Mouse (Mus musculus): ENCODE results near the gene Iqgap2.

The Iqgap2 gene

GRCm38 (mm10) chr13:95828616-95829015, 63.1 kb downstream of the Iqgap2 start:
- no peak for DNase-seq (ENCODE audit: low spot score)

GRCm38 (mm10) chr13:95826178-95826577, 65.5 kb downstream of the Iqgap2 start:
- no peak for DNase-seq (ENCODE audit: low spot score)

DNA sequence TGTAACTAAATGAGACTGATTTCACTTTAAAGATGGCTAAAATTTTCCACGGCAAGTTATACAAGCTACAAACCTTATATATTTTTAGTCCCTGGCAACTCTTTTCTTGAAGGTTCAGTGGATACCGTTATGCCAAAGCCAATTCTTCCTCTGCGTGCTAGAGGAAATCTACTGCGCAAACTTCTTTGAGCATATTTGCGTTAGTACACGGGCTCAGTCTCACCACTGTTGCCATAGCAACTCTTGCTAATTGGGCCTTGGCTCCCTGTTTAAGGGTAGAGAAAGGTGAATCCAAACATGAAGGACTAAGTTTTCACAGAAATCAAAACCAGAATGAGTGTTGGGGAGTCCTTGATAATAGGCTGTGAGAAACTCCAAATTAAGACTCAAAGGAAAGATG, 68.8 kb downstream of the Iqgap2 start:
- DNase-seq (ENCODE audit: low spot score), result no peak

GRCm38 (mm10) chr13:95820071-95820470, 71.7 kb downstream of the Iqgap2 start:
- no peak for DNase-seq (ENCODE audit: low spot score)

DNA sequence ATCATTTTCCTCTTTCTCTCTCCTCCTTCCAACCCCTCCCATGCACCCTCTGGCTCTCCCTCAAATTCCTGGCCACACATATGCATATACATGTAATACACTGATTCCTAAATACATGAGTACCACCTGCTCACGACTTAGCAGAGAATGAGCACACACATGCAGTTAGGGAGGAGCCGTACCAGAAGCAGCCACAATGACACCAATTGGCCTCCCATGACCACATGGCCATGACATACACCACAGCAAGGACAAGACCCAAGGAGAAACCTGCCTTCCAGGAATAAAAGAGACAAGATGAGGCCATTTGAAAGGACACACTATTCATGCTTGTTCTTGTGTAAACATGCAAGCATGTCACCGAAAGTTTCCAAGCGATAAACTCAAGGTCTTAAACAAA, 72.8 kb downstream of the Iqgap2 start:
- no peak for DNase-seq (ENCODE audit: low spot score)

DNA sequence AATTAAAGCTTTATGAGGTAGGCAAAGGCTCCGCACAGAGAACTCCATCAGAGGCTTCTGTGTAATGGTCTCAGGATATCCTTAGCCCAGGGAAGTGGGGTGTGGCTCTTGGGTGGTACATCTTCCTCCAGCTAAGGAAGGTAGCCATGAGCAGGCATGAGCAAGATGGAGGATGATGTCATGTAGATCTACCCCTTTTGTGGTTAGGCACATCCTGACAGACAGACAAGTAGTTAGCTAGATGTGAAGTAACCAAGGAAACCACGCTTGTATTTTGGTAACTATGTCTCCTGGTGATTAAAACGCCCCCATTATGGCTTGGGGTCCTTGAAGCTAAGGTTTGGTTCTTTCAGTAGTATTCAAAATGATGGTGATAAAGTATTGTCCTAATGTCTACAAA, 78.1 kb downstream of the Iqgap2 start:
- no peak for DNase-seq (ENCODE audit: low spot score)

- peak; percentile 12 for DNase-seq (ENCODE audit: low spot score)
These were observed 80.9 kb downstream of the Iqgap2 start for GRCm38 (mm10) chr13:95810796-95811195.

DNA sequence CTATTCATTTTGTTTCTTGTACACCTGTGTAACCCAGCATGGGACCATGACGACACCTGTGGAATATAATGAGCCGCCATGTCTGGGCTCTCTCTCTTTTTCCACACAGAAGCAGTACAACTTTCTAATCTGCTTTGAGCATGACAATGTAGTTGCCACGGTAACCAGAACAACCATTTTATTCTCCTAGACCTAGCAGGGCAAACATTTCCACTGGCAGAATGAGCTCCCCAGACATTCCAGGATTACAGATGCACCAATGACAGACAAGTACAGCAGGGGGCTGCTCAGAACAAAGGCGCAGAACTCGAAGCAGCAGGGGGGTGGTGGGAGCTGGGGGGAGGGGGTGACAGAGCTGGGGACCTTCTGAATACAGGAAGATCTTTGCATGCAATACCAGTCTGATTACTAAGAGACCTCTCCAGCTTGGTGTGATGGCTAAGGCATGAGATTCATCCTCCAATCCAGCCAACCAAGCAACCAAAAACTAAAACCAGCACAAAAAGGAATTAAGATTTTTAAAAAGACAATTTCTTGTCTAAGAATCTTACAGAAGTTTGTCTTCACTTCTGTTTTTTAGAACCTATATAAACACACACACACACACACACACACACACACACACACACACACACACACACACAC, 84.5 kb downstream of the Iqgap2 start:
- no peak for DNase-seq (ENCODE audit: low spot score)

DNA sequence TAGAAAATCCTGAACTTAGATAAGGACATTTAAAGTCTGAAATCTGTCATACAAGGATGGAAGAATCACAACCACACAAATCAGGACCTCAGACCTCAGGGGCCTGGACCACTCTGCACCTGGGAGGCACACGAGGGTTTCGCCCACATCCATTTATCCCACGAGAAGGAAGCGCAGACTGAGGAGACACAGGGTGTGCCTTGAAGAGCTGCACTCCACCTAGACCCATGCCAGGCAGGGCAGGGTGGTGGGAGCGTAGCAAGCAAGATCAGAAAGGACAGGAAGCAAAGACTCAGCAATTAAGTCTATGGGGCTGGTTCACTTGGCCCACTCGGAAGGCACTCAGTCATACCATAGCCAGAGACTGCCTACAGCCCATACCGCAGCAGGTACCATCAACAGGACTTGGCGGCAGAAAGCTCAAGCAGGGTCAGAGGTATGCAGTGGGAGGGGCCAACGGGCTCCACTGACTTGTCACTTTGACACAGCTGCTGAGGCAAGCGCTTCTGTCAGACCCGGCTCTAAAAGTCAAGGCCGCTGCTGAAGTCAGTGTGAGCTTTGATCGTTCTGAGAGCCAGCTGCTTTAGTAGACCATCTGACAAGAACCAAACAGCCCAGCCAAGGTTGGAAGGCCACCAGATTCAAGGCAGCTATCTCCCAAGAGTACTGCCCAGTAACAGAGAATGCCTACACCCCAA, 86.1 kb downstream of the Iqgap2 start:
- peak; percentile 18 for DNase-seq (ENCODE audit: low spot score)

DNA sequence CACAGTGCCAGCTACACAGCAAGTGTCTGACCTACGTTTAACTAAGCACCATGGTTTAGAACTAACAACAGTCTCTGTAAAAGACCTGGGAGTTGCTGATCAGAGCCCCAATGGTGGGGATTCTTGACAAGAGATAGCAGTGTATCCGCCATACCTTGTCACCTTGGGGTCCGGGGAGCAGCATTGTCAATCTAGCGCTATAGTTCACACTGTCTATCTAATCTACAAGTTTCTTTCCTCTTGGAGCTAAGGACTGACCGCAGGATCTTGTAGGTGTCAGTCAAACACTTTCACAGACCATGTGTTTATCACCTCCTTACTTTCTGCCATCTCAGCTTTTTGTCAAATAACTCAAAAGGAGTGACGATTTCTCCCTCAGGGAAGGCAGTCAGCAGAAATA, 87.6 kb downstream of the Iqgap2 start:
- no peak for DNase-seq (ENCODE audit: low spot score)

GRCm38 (mm10) chr13:95800925-95801324, 90.8 kb downstream of the Iqgap2 start:
- no peak for DNase-seq (ENCODE audit: low spot score)

GRCm38 (mm10) chr13:95799322-95799721, 92.4 kb downstream of the Iqgap2 start:
- DNase-seq (ENCODE audit: low spot score), result no peak

GRCm38 (mm10) chr13:95798721-95799120, 93.0 kb downstream of the Iqgap2 start:
- no peak for DNase-seq (ENCODE audit: low spot score)

DNA sequence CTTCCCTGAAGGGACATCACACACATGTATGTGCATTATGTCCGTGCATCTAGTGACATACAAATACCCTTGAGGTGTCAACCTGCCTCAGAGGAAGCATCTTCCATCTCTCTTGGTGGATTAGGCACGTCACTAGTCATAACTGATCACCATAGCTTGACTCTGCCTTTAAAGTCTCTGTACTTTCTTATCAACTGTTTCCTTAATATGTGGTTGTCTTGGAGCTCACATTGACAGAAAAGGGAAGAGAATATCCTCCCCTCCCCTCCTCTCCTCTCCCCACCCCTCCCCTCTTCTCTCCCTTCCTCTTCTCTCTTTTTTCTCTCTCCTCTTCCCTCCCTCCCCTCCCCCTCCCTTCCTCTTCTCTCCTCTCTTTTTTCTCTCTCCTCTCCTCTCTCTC, 94.2 kb downstream of the Iqgap2 start:
- no peak for DNase-seq (ENCODE audit: low spot score)

DNA sequence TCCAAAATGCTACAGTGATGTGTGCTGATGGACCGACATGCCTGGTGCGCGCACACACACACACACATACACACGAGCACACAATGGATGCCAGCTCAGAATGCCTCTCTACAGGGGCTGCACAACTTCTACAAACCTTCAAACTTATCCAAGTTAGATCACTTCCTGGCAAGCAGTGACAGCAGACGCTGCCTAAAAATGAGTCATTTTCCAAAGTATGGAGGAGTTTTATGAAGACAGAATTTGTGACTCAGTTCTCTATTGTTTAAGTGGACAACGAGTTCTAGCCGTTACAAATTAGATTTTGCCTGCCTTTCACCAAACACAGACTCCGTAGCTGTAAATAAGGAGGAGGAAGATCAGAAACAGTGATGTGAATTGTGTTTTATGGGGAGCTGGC, 97.4 kb downstream of the Iqgap2 start:
- DNase-seq (ENCODE audit: low spot score), result no peak

DNA sequence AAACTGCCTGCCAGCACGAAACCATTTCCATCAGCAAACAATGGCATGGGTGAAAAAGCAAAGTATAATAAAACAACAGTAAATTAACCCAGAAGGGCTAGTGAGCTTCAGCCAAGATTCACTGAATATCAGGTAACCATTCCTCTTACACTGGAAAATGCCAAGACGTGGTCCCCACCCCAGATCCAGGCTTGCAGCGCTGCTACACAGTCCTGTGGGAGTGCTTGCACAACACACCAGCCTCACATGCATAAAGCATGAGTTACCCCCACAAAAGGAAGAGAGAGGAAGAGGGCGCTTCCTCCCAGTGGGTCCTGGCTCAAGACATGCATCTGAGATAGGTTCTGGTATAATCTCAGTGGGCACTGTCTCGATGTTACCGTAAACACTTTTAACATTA, 100.8 kb downstream of the Iqgap2 start:
- no peak for DNase-seq (ENCODE audit: low spot score)

DNA sequence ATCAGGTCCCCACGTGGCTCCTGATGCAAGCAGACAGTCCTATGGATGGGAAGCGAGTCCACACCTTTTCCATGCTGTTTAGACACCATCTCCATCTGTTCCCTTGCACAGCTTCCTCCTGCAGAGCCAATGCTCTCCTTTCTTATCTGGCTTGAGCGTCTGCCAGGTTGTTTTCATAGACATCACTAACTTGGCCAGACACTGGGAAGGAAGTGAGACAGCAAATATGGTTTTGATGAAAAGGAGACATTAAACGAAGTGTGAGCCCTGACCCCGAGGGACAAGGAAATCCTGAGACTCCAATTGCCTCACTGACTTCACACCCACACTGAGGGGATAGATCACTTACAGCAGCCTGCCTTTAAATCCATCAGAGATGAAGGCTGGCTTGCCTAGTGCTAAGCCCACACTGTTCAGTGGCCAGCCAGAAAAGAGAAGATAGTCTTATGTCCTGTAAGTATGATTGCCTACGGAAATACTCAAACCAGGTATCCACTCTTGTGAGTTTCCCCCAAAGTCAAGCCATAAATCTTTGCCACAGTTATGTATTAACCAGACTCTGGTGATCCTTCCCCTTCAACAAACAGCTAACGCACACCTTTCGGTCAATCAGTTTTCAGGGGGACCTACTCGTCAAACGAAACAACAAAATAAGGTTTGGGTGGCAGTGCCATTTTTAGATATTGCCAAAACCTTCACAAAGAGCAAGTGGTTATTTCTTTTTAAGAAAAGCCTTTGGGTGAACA, 102.9 kb downstream of the Iqgap2 start:
- DNase-seq (ENCODE audit: low spot score), result peak; percentile 26

GRCm38 (mm10) chr13:95782969-95783332, 108.8 kb downstream of the Iqgap2 start:
- DNase-seq (ENCODE audit: low spot score), result peak; percentile 35

DNA sequence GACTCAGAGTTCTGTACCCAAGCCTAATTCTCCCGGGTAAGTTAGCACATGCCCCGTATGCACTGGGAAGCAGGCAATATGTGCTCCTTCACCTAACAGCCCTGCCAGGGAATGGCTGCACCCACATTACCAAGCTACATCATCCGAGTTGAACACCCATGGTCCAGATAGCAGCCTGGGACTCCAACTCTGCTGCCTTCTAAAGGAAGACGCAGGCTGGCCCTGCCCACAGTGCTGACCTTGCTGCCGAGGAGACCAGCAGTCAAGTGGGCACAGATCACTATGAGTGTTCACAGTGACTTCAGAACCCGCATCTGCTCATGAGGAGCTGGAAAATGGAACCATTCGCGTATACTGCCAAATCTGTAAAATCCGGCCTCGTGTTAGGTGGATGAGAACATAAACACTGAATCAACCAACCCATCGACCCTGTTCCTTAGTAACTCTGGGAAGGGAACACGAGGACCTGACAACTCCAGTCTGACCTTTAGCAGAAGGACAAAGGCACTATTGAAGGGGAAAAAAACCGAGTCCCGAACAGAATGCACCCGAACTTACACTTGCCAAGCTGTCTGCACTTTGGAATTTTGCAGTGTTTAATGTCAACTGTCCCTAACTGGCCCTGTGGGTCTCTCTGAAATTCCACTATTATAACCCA, 109.3 kb downstream of the Iqgap2 start:
- DNase-seq (ENCODE audit: low spot score), result no peak

GRCm38 (mm10) chr13:95780038-95780437, 111.7 kb downstream of the Iqgap2 start:
- no peak for DNase-seq (ENCODE audit: low spot score)

- peak; percentile 75 for DNase-seq (ENCODE audit: low spot score)
These were observed 112.5 kb downstream of the Iqgap2 start for GRCm38 (mm10) chr13:95779261-95779660.

DNA sequence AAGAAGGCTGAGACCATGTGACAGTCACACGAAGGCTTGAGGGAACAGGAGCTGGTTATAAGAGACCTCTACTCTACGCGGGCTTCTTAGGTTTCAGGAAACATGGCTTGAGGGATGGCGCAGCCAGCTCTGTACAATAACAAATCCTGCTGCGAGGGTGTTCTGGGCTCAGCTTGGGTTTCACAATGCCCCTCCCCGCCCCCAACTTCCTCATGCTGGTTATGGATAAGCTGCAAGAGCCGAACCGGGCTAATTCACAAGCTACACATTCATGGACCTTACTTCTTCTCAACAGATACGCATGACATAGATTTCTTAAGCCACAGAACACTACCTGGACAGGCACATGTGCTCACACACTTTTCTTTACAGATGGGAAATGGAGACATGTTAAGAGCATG, 113.0 kb downstream of the Iqgap2 start:
- DNase-seq (ENCODE audit: low spot score), result peak; percentile 26
